Mouse (Mus musculus) embryonic facial prominence, embryonic 12.5 days (tissue): ENCODE measurements at regions not wholly inside any gene's neighbourhood (a gene's known extent, or its start where the extent isn't known, plus 50 kb on each side); places are given as distances from the start of the nearest gene placed in this dataset.

Experiments used
- ATAC-seq: fragments of 200-750 bp; cut with Nextera tagmentation; 2 replicates; pipeline ENCODE4 v1.8.0; 2017; ENCODE audit not compliant: insufficient number of reproducible peaks, insufficient read depth, low FRiP score, low TSS enrichment
- H3K27ac ChIP-seq: fragments of 300-500 bp; sonication (generic); 2 replicates; pipeline ENCODE4 v1.5.1; 2016; ENCODE audit warnings: mild to moderate bottlenecking
- H3K27me3 ChIP-seq: fragments of 300-500 bp; sonication (generic); 2 replicates; pipeline ENCODE4 v1.6.1; 2016; ENCODE audit warnings: mild to moderate bottlenecking, moderate library complexity
- H3K36me3 ChIP-seq: fragments of 300-500 bp; sonication (generic); 2 replicates; pipeline ENCODE4 v1.6.1; 2016; ENCODE audit warnings: mild to moderate bottlenecking
- H3K4me1 ChIP-seq: fragments of 300-500 bp; sonication (generic); 2 replicates; pipeline ENCODE4 v1.6.1; 2016
- H3K4me2 ChIP-seq: fragments of 300-500 bp; sonication (generic); replicated peaks from 2 replicates; pipeline ENCODE4 v1.6.1; 2016; ENCODE audit warnings: mild to moderate bottlenecking, moderate library complexity
- H3K4me3 ChIP-seq: fragments of 300-500 bp; sonication (generic); 2 replicates; pipeline ENCODE4 v1.5.1; 2016; ENCODE audit warnings: mild to moderate bottlenecking
- H3K9ac ChIP-seq: fragments of 300-500 bp; sonication (generic); 2 replicates; pipeline ENCODE4 v1.6.1; 2016; ENCODE audit warnings: mild to moderate bottlenecking, moderate library complexity
- H3K9me3 ChIP-seq: fragments of 300-500 bp; sonication (generic); 2 replicates; pipeline ENCODE4 v1.6.1; 2016; ENCODE audit warnings: mild to moderate bottlenecking, moderate library complexity
- WGBS: fragments of 180-500 bp; shearing (Covaris S2); methylation state at CpG from one replicate; pipeline ENCODE4 v1.1.7; 2016; 5-methylcytosine and 5-hydroxymethylcytosine counted together

GRCm38 (mm10) chr14:68447240-68447923, 846.7 kb downstream of the Synb start:
- WGBS: 78% methylated on average over 7 of the region's 7 CpGs
- no peaks in the 10 kb centered on the region for H3K27me3 ChIP-seq
- no peak for ATAC-seq
- no peak overlapping the region for H3K4me3 ChIP-seq
- H3K9ac ChIP-seq: no peak overlapping the region
- H3K4me2 ChIP-seq: no peak overlapping the region
- H3K9me3 ChIP-seq: no peaks in the 10 kb centered on the region
- no peak overlapping the region for H3K27ac ChIP-seq
- H3K36me3 ChIP-seq: no peaks in the 10 kb centered on the region
- no peaks in the 10 kb centered on the region for H3K4me1 ChIP-seq

GRCm38 (mm10) chr14:68433326-68433725, 860.8 kb downstream of the Synb start:
- WGBS: 80% methylated on average over 9 of the region's 9 CpGs
- no peak overlapping the region for H3K4me2 ChIP-seq
- H3K9me3 ChIP-seq: no peaks in the 10 kb centered on the region
- H3K36me3 ChIP-seq: no peaks in the 10 kb centered on the region
- no peak for ATAC-seq
- no peak overlapping the region for H3K27ac ChIP-seq
- no peak overlapping the region for H3K9ac ChIP-seq
- H3K27me3 ChIP-seq: no peaks in the 10 kb centered on the region
- no peak overlapping the region for H3K4me3 ChIP-seq
- H3K4me1 ChIP-seq: no peaks in the 10 kb centered on the region

GRCm38 (mm10) chr14:68432111-68432510, 862.0 kb downstream of the Synb start:
- H3K4me3 ChIP-seq: no peak overlapping the region
- no peak overlapping the region for H3K4me2 ChIP-seq
- H3K36me3 ChIP-seq: no peaks in the 10 kb centered on the region
- H3K27me3 ChIP-seq: no peaks in the 10 kb centered on the region
- H3K9ac ChIP-seq: no peak overlapping the region
- H3K27ac ChIP-seq: no peak overlapping the region
- WGBS: 65% methylated on average over 2 of the region's 2 CpGs
- H3K9me3 ChIP-seq: no peaks in the 10 kb centered on the region
- no peaks in the 10 kb centered on the region for H3K4me1 ChIP-seq
- ATAC-seq: no peak

- Histone ChIP-seq H3K4me1 (no peaks in the 10 kb centered on the region), H3K27ac (no peak overlapping the region), H3K36me3 (no peaks in the 10 kb centered on the region), H3K9me3 (no peaks in the 10 kb centered on the region), H3K4me2 (no peak overlapping the region), H3K4me3 (no peak overlapping the region), H3K9ac (no peak overlapping the region), H3K27me3 (no peaks in the 10 kb centered on the region)
- 88% methylated on average over 1 of the region's 1 CpGs for WGBS
- ATAC-seq: no peak
Measured at GRCm38 (mm10) chr14:68427235-68427634, 866.9 kb downstream of the Synb start.

- Histone ChIP-seq H3K36me3 (no peaks in the 10 kb centered on the region), H3K27ac (no peak overlapping the region), H3K9ac (no peak overlapping the region), H3K4me3 (no peak overlapping the region), H3K4me2 (no peak overlapping the region), H3K27me3 (no peaks in the 10 kb centered on the region), H3K4me1 (no peaks in the 10 kb centered on the region), H3K9me3 (no peaks in the 10 kb centered on the region)
- no peak for ATAC-seq
- 79% methylated on average over 1 of the region's 1 CpGs for WGBS
Measured at GRCm38 (mm10) chr14:68392440-68392839, 901.7 kb downstream of the Synb start.

- H3K27me3 ChIP-seq: no peaks in the 10 kb centered on the region
- H3K4me2 ChIP-seq: no peak overlapping the region
- no peaks in the 10 kb centered on the region for H3K4me1 ChIP-seq
- H3K36me3 ChIP-seq: no peaks in the 10 kb centered on the region
- 32% methylated on average over 3 of the region's 3 CpGs for WGBS
- no peak overlapping the region for H3K4me3 ChIP-seq
- no peaks in the 10 kb centered on the region for H3K9me3 ChIP-seq
- no peak overlapping the region for H3K27ac ChIP-seq
- ATAC-seq: no peak
- no peak overlapping the region for H3K9ac ChIP-seq
Measured at GRCm38 (mm10) chr14:68391875-68392274, 902.2 kb downstream of the Synb start.

- H3K27me3 ChIP-seq: no peaks in the 10 kb centered on the region
- no peaks in the 10 kb centered on the region for H3K36me3 ChIP-seq
- no peak overlapping the region for H3K4me2 ChIP-seq
- no peak overlapping the region for H3K9ac ChIP-seq
- no peaks in the 10 kb centered on the region for H3K4me1 ChIP-seq
- H3K4me3 ChIP-seq: no peak overlapping the region
- no peaks in the 10 kb centered on the region for H3K9me3 ChIP-seq
- WGBS: 81% methylated on average over 7 of the region's 7 CpGs
- H3K27ac ChIP-seq: no peak overlapping the region
- ATAC-seq: no peak
Measured at GRCm38 (mm10) chr14:68381741-68382140, 912.4 kb downstream of the Synb start.

GRCm38 (mm10) chr14:68367696-68368095, 926.4 kb downstream of the Synb start:
- Histone ChIP-seq H3K27ac (no peak overlapping the region), H3K36me3 (no peaks in the 10 kb centered on the region), H3K4me2 (no peak overlapping the region), H3K9me3 (no peaks in the 10 kb centered on the region), H3K4me3 (no peak overlapping the region), H3K9ac (no peak overlapping the region), H3K27me3 (no peaks in the 10 kb centered on the region), H3K4me1 (no peaks in the 10 kb centered on the region)
- 81% methylated on average over 5 of the region's 5 CpGs for WGBS
- no peak for ATAC-seq

GRCm38 (mm10) chr14:68363892-68364291, 930.2 kb downstream of the Synb start:
- H3K27me3 ChIP-seq: no peaks in the 10 kb centered on the region
- H3K4me1 ChIP-seq: no peaks in the 10 kb centered on the region
- no peak overlapping the region for H3K27ac ChIP-seq
- no peaks in the 10 kb centered on the region for H3K36me3 ChIP-seq
- no peaks in the 10 kb centered on the region for H3K9me3 ChIP-seq
- H3K4me3 ChIP-seq: no peak overlapping the region
- no peak overlapping the region for H3K9ac ChIP-seq
- WGBS: 54% methylated on average over 2 of the region's 2 CpGs
- ATAC-seq: no peak
- H3K4me2 ChIP-seq: no peak overlapping the region

GRCm38 (mm10) chr14:68361998-68362397, 932.1 kb downstream of the Synb start:
- 74% methylated on average over 7 of the region's 7 CpGs for WGBS
- Histone ChIP-seq H3K4me2 (no peak overlapping the region), H3K27ac (no peak overlapping the region), H3K9ac (no peak overlapping the region), H3K27me3 (no peaks in the 10 kb centered on the region), H3K9me3 (no peaks in the 10 kb centered on the region), H3K4me3 (no peak overlapping the region), H3K4me1 (no peaks in the 10 kb centered on the region), H3K36me3 (no peaks in the 10 kb centered on the region)
- ATAC-seq: no peak

- 71% methylated on average over 6 of the region's 6 CpGs for WGBS
- Histone ChIP-seq H3K9me3 (no peaks in the 10 kb centered on the region), H3K9ac (no peak overlapping the region), H3K4me3 (no peak overlapping the region), H3K27ac (no peak overlapping the region), H3K27me3 (no peaks in the 10 kb centered on the region), H3K4me1 (no peaks in the 10 kb centered on the region), H3K4me2 (no peak overlapping the region), H3K36me3 (no peaks in the 10 kb centered on the region)
- ATAC-seq: no peak
Measured at GRCm38 (mm10) chr14:68361481-68361880, 932.6 kb downstream of the Synb start.

- no peak for ATAC-seq
- Histone ChIP-seq H3K4me1 (no peaks in the 10 kb centered on the region), H3K4me3 (no peak overlapping the region), H3K36me3 (no peaks in the 10 kb centered on the region), H3K27me3 (no peaks in the 10 kb centered on the region), H3K4me2 (no peak overlapping the region), H3K9me3 (no peaks in the 10 kb centered on the region), H3K9ac (no peak overlapping the region), H3K27ac (no peak overlapping the region)
- 83% methylated on average over 7 of the region's 7 CpGs for WGBS
Measured at GRCm38 (mm10) chr14:68356396-68356795, 937.7 kb downstream of the Synb start.
